8 mouse cellular contexts compared by ENCODE assay signal in the genomic region with DNA sequence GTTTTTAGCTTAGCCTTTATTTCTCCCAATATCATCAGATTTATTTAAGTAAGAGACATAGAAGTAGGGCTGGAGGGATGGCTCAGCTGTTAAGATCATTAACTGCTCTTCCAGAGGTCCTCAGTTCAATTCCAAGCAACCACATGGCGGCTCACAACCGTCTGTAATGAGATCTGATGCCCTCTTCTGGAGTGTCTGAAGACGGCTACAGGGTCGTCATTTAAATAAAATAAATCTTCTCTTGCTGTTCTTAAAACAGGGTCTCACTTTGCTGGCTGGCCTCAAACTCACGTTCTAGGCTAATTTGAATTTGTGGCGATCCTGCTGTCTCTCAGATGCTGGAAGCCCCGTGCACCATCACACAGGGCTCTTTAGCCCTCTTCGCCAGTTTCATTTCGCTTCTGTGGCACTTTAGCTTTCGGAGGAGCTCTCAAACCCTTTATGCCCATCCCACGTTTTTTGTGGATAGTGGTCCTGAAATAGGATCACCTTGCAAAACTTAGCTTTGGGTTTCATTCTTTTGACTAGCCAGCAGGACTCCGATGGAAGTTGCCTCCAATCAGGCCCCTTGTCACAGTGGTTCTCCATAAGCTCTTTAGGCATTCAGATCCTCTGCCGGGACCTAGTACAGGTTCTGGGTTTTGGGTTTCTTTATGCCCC. TPM values are rescaled to one million over a fixed set of nuclear protein-coding genes. Genes with fewer than 3 reads are reported as not detected.
DNase-seq lines count a peak whose midpoint lies in the region; ATAC-seq and TF ChIP-seq lines count a peak whose summit lies in the region.

No protein-coding gene starts in this region.

- H3K4me1 ChIP-seq in lung, embryonic 14.5 days (ENCODE audit: insufficient read depth): no peaks in the 10 kb centered on the region
- H3K4me1 ChIP-seq in erythroblast, embryonic 14.5 days (ENCODE audit: control insufficient read depth): peaks cover 18% of the 10 kb centered on the region
- peaks cover 11% of the 10 kb centered on the region for H3K4me1 ChIP-seq in limb, embryonic 15.5 days

- POLR2A ChIA-PET in Patski (lab: Charles Lee): interaction anchor here (0.9 to 1.6 kb wide), 6 partner anchors 11 to 250 kb away, joined by 3 to 4 read pairs (median 4); no protein-coding TSS in a partner anchor

- H3K27me3 ChIP-seq in lung, embryonic 14.5 days (ENCODE audit: insufficient read depth, low read length): no peaks in the 10 kb centered on the region
- no peaks in the 10 kb centered on the region for H3K27me3 ChIP-seq in Patski
- H3K27me3 ChIP-seq in erythroblast, embryonic 14.5 days (ENCODE audit: control insufficient read depth): no peaks in the 10 kb centered on the region
- H3K27me3 ChIP-seq in limb, embryonic 15.5 days: no peaks in the 10 kb centered on the region
- no peaks in the 10 kb centered on the region for H3K27me3 ChIP-seq in splenic B cell, adult 2 months (ENCODE audit: control insufficient read depth, insufficient read depth, low read length, poor library complexity, severe bottlenecking)

- ATAC-seq in lung, embryonic 14.5 days (ENCODE audit: insufficient read depth): 0 out of 2 replicates have a peak, but pooled peaks have one; percentile 6
- ATAC-seq in Patski: peak; percentile 13
- no peak for ATAC-seq in limb, embryonic 15.5 days (ENCODE audit: insufficient number of reproducible peaks, low FRiP score, low TSS enrichment, low read depth)

- H3K9ac ChIP-seq in lung, embryonic 14.5 days: peak overlapping the region; percentile 67
- peak overlapping the region; percentile 43 for H3K9ac ChIP-seq in limb, embryonic 15.5 days

- in situ Hi-C loops in Patski (cut with MboI; ENCODE audit: low pct_unique_long_range_greater_than_20kb): loop anchor here (5.0 kb wide), 3 partner anchors 111 to 246 kb away; no protein-coding TSS in a partner anchor

- peak overlapping the region; percentile 55 for H3K4me3 ChIP-seq in lung, embryonic 14.5 days (ENCODE audit: low read depth, low read length)
- peak overlapping the region; percentile 83 for H3K4me3 ChIP-seq in erythroblast, embryonic 14.5 days (replicated peaks)
- peak overlapping the region; percentile 70 for H3K4me3 ChIP-seq in limb, embryonic 15.5 days

- peak; percentile 13; the same call in 1 of the 2 replicates for TF ChIP-seq CTCF in lung, embryonic 14.5 days (IDR thresholded peaks at IDR 0.05; ENCODE audit: low read depth)
- TF ChIP-seq CTCF in Patski (IDR thresholded peaks at IDR 0.05): no peak

- peak overlapping the region; percentile 65; the same call in 1 of the 2 replicates for H3K27ac ChIP-seq in lung, embryonic 14.5 days (ENCODE audit: low read depth)
- H3K27ac ChIP-seq in limb, embryonic 15.5 days: peak overlapping the region; percentile 67

- intact Hi-C loops in gastrocnemius, postnatal 14 days (cut with DNase I; ENCODE audit: low total_unique reads): no loop called here

- no peaks in the 10 kb centered on the region for H3K36me3 ChIP-seq in lung, embryonic 14.5 days (ENCODE audit: insufficient read depth)
- no peaks in the 10 kb centered on the region for H3K36me3 ChIP-seq in erythroblast, embryonic 14.5 days (ENCODE audit: control insufficient read depth)
- H3K36me3 ChIP-seq in limb, embryonic 15.5 days: peaks cover 4% of the 10 kb centered on the region; the same call in 1 of the 2 replicates
- H3K36me3 ChIP-seq in splenic B cell, adult 2 months (ENCODE audit: control insufficient read depth, insufficient read depth, low read length, poor library complexity, severe bottlenecking): no peaks in the 10 kb centered on the region

- H3K4me2 ChIP-seq in lung, embryonic 14.5 days: peak overlapping the region; percentile 89
- H3K4me2 ChIP-seq in limb, embryonic 15.5 days: peak overlapping the region; percentile 80

- H3K9me3 ChIP-seq in lung, embryonic 14.5 days (ENCODE audit: low read depth, low read length): no peaks in the 10 kb centered on the region
- no peaks in the 10 kb centered on the region for H3K9me3 ChIP-seq in erythroblast, embryonic 14.5 days (ENCODE audit: control insufficient read depth, low read length)
- no peaks in the 10 kb centered on the region for H3K9me3 ChIP-seq in limb, embryonic 15.5 days

- WGBS in lung, embryonic 14.5 days: 11% methylated on average over 13 of the region's 13 CpGs
- WGBS in limb, embryonic 15.5 days: 12% methylated on average over 13 of the region's 13 CpGs

- DNase-seq in lung, embryonic 14.5 days: peak; percentile 30
- no peak for DNase-seq in lung, adult 18-20 months
- DNase-seq in Patski (ENCODE audit: low read depth, low spot score): no peak
- DNase-seq in splenic B cell, adult 2 months (ENCODE audit: low read depth, low spot score): peak; percentile 48
- no peak for DNase-seq in gastrocnemius, postnatal 14 days
- no peak for DNase-seq in adrenal gland, adult 2 months

- CTCF ChIA-PET in Patski (lab: Charles Lee): interaction anchor here (0.6 to 2.9 kb wide), 50 partner anchors 10 to 299 kb away, joined by 3 to 31 read pairs (median 4); partner anchors contain the start of gene Vdr

RNA-seq across cellular contexts. Expression of gene Tmem106c, which starts 0.5 kb away (rescaled TPM):
- 31.4 and 35.1 TPM in 2 replicates for polyA plus RNA-seq in lung, embryonic 14.5 days (2014; fragmentation: Nextera tagmentation; extraction: Ambion mirVana)
- polyA plus RNA-seq in Patski (2021): 118 TPM
- polyA plus RNA-seq in erythroblast, embryonic 14.5 days (2012): 0.37 and 0.53 TPM in 2 replicates
- 48.8 and 51.3 TPM in 2 replicates for polyA plus RNA-seq in limb, embryonic 15.5 days (2015; fragmentation: Nextera tagmentation; extraction: Ambion mirVana)
- 1 to 10 TPM; 8.0 to 8.7 TPM for total RNA-seq in gastrocnemius, postnatal 14 days (2021)
- 10 to 100 TPM; 51.5 to 54.2 TPM for total RNA-seq in adrenal gland, adult 2 months (2021)
- polyA plus RNA-seq in adrenal gland, adult 2 months (2012; rRNA removed): 44.4 and 45.4 TPM in 2 replicates

RNA-seq across cellular contexts. Expression of gene Col2a1, which starts 41.0 kb away (rescaled TPM):
- polyA plus RNA-seq in lung, embryonic 14.5 days (2014; fragmentation: Nextera tagmentation; extraction: Ambion mirVana): 29.3 and 33.3 TPM in 2 replicates
- 0.54 TPM for polyA plus RNA-seq in Patski (2021)
- polyA plus RNA-seq in erythroblast, embryonic 14.5 days (2012): not detected in 2 replicates
- 807 and 885 TPM in 2 replicates for polyA plus RNA-seq in limb, embryonic 15.5 days (2015; fragmentation: Nextera tagmentation; extraction: Ambion mirVana)
- total RNA-seq in gastrocnemius, postnatal 14 days (2021): 10 to 100 TPM; 21.8 to 23.5 TPM
- total RNA-seq in adrenal gland, adult 2 months (2021): not detected
- 0.03 TPM in 2 replicates for polyA plus RNA-seq in adrenal gland, adult 2 months (2012; rRNA removed)

RNA-seq across cellular contexts. Expression of gene Vdr, which starts 53.0 kb away (rescaled TPM):
- 0.38 and 0.61 TPM in 2 replicates for polyA plus RNA-seq in lung, embryonic 14.5 days (2014; fragmentation: Nextera tagmentation; extraction: Ambion mirVana)
- 47.9 TPM for polyA plus RNA-seq in Patski (2021)
- not detected in 2 replicates for polyA plus RNA-seq in erythroblast, embryonic 14.5 days (2012)
- polyA plus RNA-seq in limb, embryonic 15.5 days (2015; fragmentation: Nextera tagmentation; extraction: Ambion mirVana): 3.4 and 4.2 TPM in 2 replicates
- total RNA-seq in gastrocnemius, postnatal 14 days (2021): under 1 TPM; 0.12 to 0.49 TPM
- total RNA-seq in adrenal gland, adult 2 months (2021): 10 to 100 TPM in 1 of 2 experiments, 1 to 10 TPM in 1; 6.6 to 17.1 TPM
- 2.7 and 5.8 TPM in 2 replicates for polyA plus RNA-seq in adrenal gland, adult 2 months (2012; rRNA removed)

Comparison
In these comparisons a context has a peak if more than half of its experiments do, and no peak if none do; other contexts are left out.
1. DNase-seq: peak in lung, embryonic 14.5 days (single experiment) and splenic B cell, adult 2 months (single experiment); none in lung, adult 18-20 months (0 of 2), Patski (single experiment), gastrocnemius, postnatal 14 days (single experiment) and adrenal gland, adult 2 months (single experiment).
2. RNA of gene Tmem106c, which starts 0.5 kb away (polyA plus RNA-seq): 118 TPM in Patski (single experiment), 48.8 to 51.3 TPM in limb, embryonic 15.5 days, 44.4 to 45.4 TPM in adrenal gland, adult 2 months and 31.4 to 35.1 TPM in lung, embryonic 14.5 days; 0.37 to 0.53 TPM in erythroblast, embryonic 14.5 days; every median in the first group is over 10 times any median in the second.
3. RNA of gene Col2a1, which starts 41.0 kb away (polyA plus RNA-seq): 807 to 885 TPM in limb, embryonic 15.5 days; 29.3 to 33.3 TPM in lung, embryonic 14.5 days, 0.54 TPM in Patski (single experiment), 0.03 TPM in adrenal gland, adult 2 months and not detected in erythroblast, embryonic 14.5 days; every median in the first group is over 10 times any median in the second.
4. Peak in every context shown above with its lines, with median percentiles within 50 percentile points of each other: H3K4me3 ChIP-seq.